Mouse (Mus musculus): ENCODE measurements around the gene Prkar2b. TPM values are rescaled to one million over a fixed set of nuclear protein-coding genes. Genes with fewer than 3 reads are reported as not detected.

Prkar2b gene
- polyA plus RNA-seq, 1 experiment = 8.9 TPM

GRCm38 (mm10) chr12:32098596-32098995 is 37.5 kb upstream of the Prkar2b start:
- Histone ChIP-seq H3K27ac (ENCODE audit: insufficient read depth, low read length) (no peak overlapping the region), H3K27me3 (ENCODE audit: control insufficient read depth, insufficient read depth, low read length, poor library complexity, severe bottlenecking) (no peaks in the 10 kb centered on the region), H3K36me3 (ENCODE audit: control insufficient read depth, insufficient read depth, low read length, poor library complexity, severe bottlenecking) (no peaks in the 10 kb centered on the region), H3K9me3 (replicated peaks; ENCODE audit: control insufficient read depth, insufficient read depth, low read length, poor library complexity, severe bottlenecking) (0 out of 2 replicates have a peak, but pooled peaks cover 5% of the 10 kb centered on the region), H3K4me1 (ENCODE audit: control insufficient read depth, insufficient read depth, low read length) (no peaks in the 10 kb centered on the region), H3K4me3 (ENCODE audit: low read depth, low read length) (no peak overlapping the region), H3K9ac (ENCODE audit: low read depth, poor library complexity, severe bottlenecking) (no peak overlapping the region)
- TF ChIP-seq EP300 (IDR thresholded peaks at IDR 0.05; ENCODE audit: insufficient read depth, low read depth, low read length) (no peak), CTCF (IDR thresholded peaks at IDR 0.05; ENCODE audit: low read depth, low read length) (no peak), POLR2A (IDR thresholded peaks at IDR 0.05; ENCODE audit: insufficient read depth, low read length) (no peak)

- H3K27ac ChIP-seq (ENCODE audit: insufficient read depth, low read length) = no peak overlapping the region
- TF ChIP-seq CTCF (IDR thresholded peaks at IDR 0.05; ENCODE audit: low read depth, low read length) (no peak), EP300 (IDR thresholded peaks at IDR 0.05; ENCODE audit: insufficient read depth, low read depth, low read length) (no peak), POLR2A (IDR thresholded peaks at IDR 0.05; ENCODE audit: insufficient read depth, low read length) (no peak)
- no peaks in the 10 kb centered on the region for H3K4me1 ChIP-seq (ENCODE audit: control insufficient read depth, insufficient read depth, low read length)
- H3K36me3 ChIP-seq (ENCODE audit: control insufficient read depth, insufficient read depth, low read length, poor library complexity, severe bottlenecking) = no peaks in the 10 kb centered on the region
- H3K9ac ChIP-seq (ENCODE audit: low read depth, poor library complexity, severe bottlenecking) = no peak overlapping the region
- no peak overlapping the region for H3K4me3 ChIP-seq (ENCODE audit: low read depth, low read length)
- H3K9me3 ChIP-seq (replicated peaks; ENCODE audit: control insufficient read depth, insufficient read depth, low read length, poor library complexity, severe bottlenecking) = peaks cover 10% of the 10 kb centered on the region; the same call in 1 of the 2 replicates
- H3K27me3 ChIP-seq (ENCODE audit: control insufficient read depth, insufficient read depth, low read length, poor library complexity, severe bottlenecking) = no peaks in the 10 kb centered on the region
Measured at GRCm38 (mm10) chr12:32097107-32097506, 36.0 kb upstream of the Prkar2b start.

- no peaks in the 10 kb centered on the region for H3K36me3 ChIP-seq (ENCODE audit: control insufficient read depth, insufficient read depth, low read length, poor library complexity, severe bottlenecking)
- H3K4me1 ChIP-seq (ENCODE audit: control insufficient read depth, insufficient read depth, low read length) = no peaks in the 10 kb centered on the region
- TF ChIP-seq CTCF (IDR thresholded peaks at IDR 0.05; ENCODE audit: low read depth, low read length) = no peak
- TF ChIP-seq POLR2A (IDR thresholded peaks at IDR 0.05; ENCODE audit: insufficient read depth, low read length) = no peak
- no peak for TF ChIP-seq EP300 (IDR thresholded peaks at IDR 0.05; ENCODE audit: insufficient read depth, low read depth, low read length)
- no peaks in the 10 kb centered on the region for H3K27me3 ChIP-seq (ENCODE audit: control insufficient read depth, insufficient read depth, low read length, poor library complexity, severe bottlenecking)
- no peak overlapping the region for H3K27ac ChIP-seq (ENCODE audit: insufficient read depth, low read length)
- no peak overlapping the region for H3K9ac ChIP-seq (ENCODE audit: low read depth, poor library complexity, severe bottlenecking)
- H3K4me3 ChIP-seq (ENCODE audit: low read depth, low read length) = no peak overlapping the region
- peaks cover 25% of the 10 kb centered on the region for H3K9me3 ChIP-seq (replicated peaks; ENCODE audit: control insufficient read depth, insufficient read depth, low read length, poor library complexity, severe bottlenecking)
Measured at GRCm38 (mm10) chr12:32095164-32095563, 34.1 kb upstream of the Prkar2b start.

- H3K27me3 ChIP-seq (ENCODE audit: control insufficient read depth, insufficient read depth, low read length, poor library complexity, severe bottlenecking) = no peaks in the 10 kb centered on the region
- no peak overlapping the region for H3K27ac ChIP-seq (ENCODE audit: insufficient read depth, low read length)
- no peaks in the 10 kb centered on the region for H3K36me3 ChIP-seq (ENCODE audit: control insufficient read depth, insufficient read depth, low read length, poor library complexity, severe bottlenecking)
- H3K4me1 ChIP-seq (ENCODE audit: control insufficient read depth, insufficient read depth, low read length) = no peaks in the 10 kb centered on the region
- no peak overlapping the region for H3K9ac ChIP-seq (ENCODE audit: low read depth, poor library complexity, severe bottlenecking)
- peaks cover 30% of the 10 kb centered on the region for H3K9me3 ChIP-seq (replicated peaks; ENCODE audit: control insufficient read depth, insufficient read depth, low read length, poor library complexity, severe bottlenecking)
- TF ChIP-seq EP300 (IDR thresholded peaks at IDR 0.05; ENCODE audit: insufficient read depth, low read depth, low read length) (no peak), CTCF (IDR thresholded peaks at IDR 0.05; ENCODE audit: low read depth, low read length) (no peak), POLR2A (IDR thresholded peaks at IDR 0.05; ENCODE audit: insufficient read depth, low read length) (no peak)
- no peak overlapping the region for H3K4me3 ChIP-seq (ENCODE audit: low read depth, low read length)
Measured at GRCm38 (mm10) chr12:32092452-32092851, 31.4 kb upstream of the Prkar2b start.

DNA sequence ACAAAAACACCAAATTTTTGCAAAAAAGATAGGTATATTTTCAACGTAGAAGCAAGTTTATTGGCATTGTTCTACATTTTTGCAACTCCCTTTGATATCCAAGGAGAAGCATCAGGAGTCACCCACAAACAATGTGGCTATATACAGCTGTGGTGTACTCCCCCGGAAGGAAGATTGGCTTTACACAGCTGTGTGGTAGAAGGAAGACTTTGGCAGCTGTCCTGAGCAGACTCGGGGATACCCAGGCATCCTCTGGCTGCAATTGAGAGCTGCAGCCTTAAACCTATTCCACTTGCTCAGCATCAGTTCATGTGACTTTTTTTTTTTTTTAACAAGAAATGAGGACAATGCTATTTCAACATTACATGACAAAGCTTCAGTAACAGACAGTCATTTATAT is 27.5 kb upstream of the Prkar2b start:
- TF ChIP-seq EP300 (IDR thresholded peaks at IDR 0.05; ENCODE audit: insufficient read depth, low read depth, low read length) (no peak), POLR2A (IDR thresholded peaks at IDR 0.05; ENCODE audit: insufficient read depth, low read length) (no peak), CTCF (IDR thresholded peaks at IDR 0.05; ENCODE audit: low read depth, low read length) (no peak)
- Histone ChIP-seq H3K4me3 (ENCODE audit: low read depth, low read length) (no peak overlapping the region), H3K27me3 (ENCODE audit: control insufficient read depth, insufficient read depth, low read length, poor library complexity, severe bottlenecking) (no peaks in the 10 kb centered on the region), H3K9me3 (replicated peaks; ENCODE audit: control insufficient read depth, insufficient read depth, low read length, poor library complexity, severe bottlenecking) (peaks cover 25% of the 10 kb centered on the region), H3K27ac (ENCODE audit: insufficient read depth, low read length) (no peak overlapping the region), H3K4me1 (ENCODE audit: control insufficient read depth, insufficient read depth, low read length) (no peaks in the 10 kb centered on the region), H3K9ac (ENCODE audit: low read depth, poor library complexity, severe bottlenecking) (no peak overlapping the region), H3K36me3 (ENCODE audit: control insufficient read depth, insufficient read depth, low read length, poor library complexity, severe bottlenecking) (no peaks in the 10 kb centered on the region)

- H3K27ac ChIP-seq (ENCODE audit: insufficient read depth, low read length) = no peak overlapping the region
- no peaks in the 10 kb centered on the region for H3K36me3 ChIP-seq (ENCODE audit: control insufficient read depth, insufficient read depth, low read length, poor library complexity, severe bottlenecking)
- no peak for TF ChIP-seq POLR2A (IDR thresholded peaks at IDR 0.05; ENCODE audit: insufficient read depth, low read length)
- H3K27me3 ChIP-seq (ENCODE audit: control insufficient read depth, insufficient read depth, low read length, poor library complexity, severe bottlenecking) = no peaks in the 10 kb centered on the region
- peaks cover 22% of the 10 kb centered on the region for H3K9me3 ChIP-seq (replicated peaks; ENCODE audit: control insufficient read depth, insufficient read depth, low read length, poor library complexity, severe bottlenecking)
- H3K4me1 ChIP-seq (ENCODE audit: control insufficient read depth, insufficient read depth, low read length) = no peaks in the 10 kb centered on the region
- no peak overlapping the region for H3K9ac ChIP-seq (ENCODE audit: low read depth, poor library complexity, severe bottlenecking)
- H3K4me3 ChIP-seq (ENCODE audit: low read depth, low read length) = no peak overlapping the region
Measured at GRCm38 (mm10) chr12:32087339-32087738, 26.2 kb upstream of the Prkar2b start.

All from ES-Bruce4 (cell line).